Mouse (Mus musculus): ENCODE data around the gene Thra.

DNA sequence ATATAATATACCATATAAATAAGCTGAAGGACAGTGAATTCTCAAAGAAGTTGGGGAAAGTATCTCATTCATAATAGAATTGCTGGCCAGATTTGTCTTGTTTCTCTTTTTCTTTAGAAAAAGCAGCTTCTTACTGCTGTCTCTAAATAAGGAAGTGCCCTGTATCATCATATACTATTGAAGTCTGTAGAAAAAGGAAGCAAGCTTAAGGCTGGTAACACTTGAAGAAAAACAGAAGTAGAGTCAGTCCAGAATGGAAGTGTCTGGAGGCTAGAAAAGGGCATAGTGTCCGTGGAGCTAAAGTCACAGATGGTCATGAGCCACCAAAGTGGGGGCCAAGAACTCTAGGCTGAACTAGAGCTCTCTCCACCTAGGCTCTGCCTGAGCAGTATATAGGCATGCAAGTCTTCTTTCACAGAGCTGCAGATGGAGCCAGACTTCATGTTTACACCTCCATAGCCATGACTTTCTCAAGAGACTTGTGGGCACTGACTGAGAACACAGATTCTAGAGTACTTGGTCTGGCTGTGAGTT lies 76.3 kb downstream of the Thra start:
- TF ChIP-seq CTCF (IDR thresholded peaks at IDR 0.05; ENCODE audit: low read depth), result no peak
- no peak for TF ChIP-seq EP300 (optimal IDR thresholded peaks at IDR 0.05)

Measured in stomach, postnatal 0 days (tissue).